Mouse (Mus musculus): Measurements from ENCODE around the gene H2-T22.
"Not testable (repeated sequence)": the region's sequence is repeated elsewhere in the genome, so short reads cannot be mapped to it uniquely, and the experiment has no call there.

H2-T22 gene

DNA sequence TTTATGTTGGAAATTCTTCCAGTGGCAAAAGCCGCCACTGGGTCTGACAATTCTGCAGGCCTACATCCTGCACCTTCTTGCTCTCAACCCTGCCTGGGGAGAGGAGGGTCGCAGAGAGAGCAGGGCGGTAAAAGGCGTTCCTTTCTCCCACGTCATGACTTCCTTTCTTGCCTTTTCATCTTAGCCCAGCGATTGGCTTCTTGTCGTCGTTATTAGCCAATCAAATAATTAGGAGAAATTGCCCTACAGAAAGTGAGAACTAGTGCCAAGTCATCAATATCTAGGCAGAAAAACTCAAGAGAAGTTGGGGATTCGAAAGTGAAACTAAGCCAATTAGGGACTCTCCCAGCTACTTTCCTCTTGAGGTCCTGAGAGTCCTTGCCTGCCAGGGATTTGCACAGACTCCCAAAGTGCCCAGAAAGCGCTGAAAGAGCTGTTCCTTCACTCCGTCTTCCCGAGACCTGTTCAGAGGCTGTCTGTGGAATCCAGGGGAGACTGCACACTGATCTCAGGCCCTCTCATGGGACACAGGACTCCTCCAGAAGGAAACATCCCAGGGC, at the start of gene H2-T22, which contains the start of gene Gm6034:
Gene H2-T22, minus strand, starts transcription at position 138 of the 560 bp plus-strand sequence.
Gene Gm6034, plus strand, starts transcription at position 352 of the 560 bp plus-strand sequence.
- DNase-seq, result peak; percentile 82

DNA sequence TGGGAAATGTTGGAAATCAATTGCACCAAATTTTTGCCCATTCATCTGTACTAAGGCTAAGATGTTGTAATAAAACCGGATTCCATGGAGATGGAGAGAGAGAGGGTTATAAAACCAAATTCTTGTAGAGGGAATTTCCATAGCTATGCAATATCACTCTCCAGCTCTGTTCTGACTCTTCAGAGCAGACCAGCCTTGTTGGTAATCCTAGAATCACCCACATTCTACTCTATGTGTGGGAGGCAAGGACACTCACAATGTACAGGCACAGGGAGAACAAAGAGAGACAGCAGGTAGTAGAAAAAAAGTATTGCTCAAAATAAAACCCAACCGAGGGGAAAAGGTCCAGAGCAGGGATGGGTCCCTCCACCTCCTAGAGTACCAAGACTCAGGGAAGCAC, 49.4 kb upstream of the H2-T22 start:
- DNase-seq, result not testable (repeated sequence)

DNA sequence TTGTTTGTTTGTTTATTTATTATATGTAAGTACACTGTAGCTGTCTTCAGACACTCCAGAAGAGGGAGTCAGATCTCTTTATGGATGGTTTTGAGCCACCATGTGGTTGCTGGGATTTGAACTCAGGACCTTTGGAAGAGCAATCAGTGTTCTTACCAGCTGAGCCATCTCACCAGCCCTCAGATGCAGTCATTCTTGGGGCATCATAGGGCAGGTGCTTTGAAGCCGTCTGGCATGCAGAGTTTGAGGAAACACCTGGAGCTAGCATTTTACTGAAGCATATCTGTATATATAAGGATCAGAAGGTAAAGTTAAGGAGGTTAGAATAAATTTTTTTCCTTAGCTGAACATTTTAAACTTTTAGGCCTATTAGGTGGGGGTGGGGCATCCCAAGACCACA, 43.4 kb upstream of the H2-T22 start:
- peak; percentile 82 for DNase-seq

DNA sequence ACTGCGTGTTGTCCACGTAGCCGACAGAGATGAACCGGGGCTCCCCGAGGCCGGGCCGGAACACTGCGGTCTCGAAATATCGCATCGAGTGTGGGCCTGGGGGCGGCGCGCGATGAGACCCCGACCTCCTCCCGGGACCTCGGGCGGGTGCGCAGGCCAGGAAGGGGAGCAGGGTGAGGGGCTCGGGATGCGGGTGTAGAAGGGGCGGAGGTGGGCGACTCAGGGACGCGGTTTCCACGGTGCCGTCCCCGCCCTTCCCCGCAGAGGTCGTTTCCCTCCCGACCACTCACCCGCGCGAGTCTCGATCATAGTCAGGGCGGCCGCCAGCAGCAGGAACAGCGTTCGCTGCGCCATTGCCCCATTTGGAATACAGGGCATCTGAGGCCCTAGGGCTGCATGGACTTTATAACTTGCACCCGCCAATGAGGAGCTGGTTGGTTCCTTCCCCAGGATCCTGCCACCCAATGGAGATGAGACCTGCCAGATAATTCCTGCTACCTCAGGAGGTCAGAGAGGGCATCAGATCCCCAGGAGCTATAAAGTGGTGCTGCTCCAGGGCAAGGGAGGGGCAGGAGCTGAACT, 41.4 kb upstream of the H2-T22 start:
- peak; percentile 45 for DNase-seq

DNA sequence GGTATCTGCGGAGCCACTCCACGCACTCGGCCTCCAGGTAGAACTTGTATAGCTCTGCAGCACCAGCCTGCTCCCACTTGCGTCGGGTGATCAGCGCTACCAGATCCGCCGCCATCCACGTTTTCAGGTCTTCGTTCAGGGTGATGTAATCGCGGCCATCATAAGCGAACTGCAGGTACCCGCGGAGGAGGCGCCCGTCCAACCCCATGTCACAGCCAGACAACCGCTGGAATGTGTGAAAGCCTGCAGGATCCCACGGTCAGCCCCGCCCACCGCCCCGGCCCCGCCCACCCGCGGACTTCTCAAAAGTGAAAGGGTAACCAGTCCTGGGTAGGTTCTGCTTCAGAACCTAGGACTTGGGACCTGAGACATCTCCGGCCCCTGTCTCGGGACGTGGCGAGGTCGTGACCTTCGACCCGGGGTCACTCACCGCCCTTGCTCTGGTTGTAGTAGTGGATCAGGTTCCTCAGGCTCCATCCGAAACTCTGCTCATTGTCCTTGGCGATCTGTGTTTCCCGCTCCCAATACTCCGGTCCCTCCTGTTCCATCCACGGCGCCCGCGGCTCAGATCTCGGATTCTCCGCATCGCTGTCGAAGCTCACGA, 40.8 kb upstream of the H2-T22 start:
- no peak for DNase-seq

DNA sequence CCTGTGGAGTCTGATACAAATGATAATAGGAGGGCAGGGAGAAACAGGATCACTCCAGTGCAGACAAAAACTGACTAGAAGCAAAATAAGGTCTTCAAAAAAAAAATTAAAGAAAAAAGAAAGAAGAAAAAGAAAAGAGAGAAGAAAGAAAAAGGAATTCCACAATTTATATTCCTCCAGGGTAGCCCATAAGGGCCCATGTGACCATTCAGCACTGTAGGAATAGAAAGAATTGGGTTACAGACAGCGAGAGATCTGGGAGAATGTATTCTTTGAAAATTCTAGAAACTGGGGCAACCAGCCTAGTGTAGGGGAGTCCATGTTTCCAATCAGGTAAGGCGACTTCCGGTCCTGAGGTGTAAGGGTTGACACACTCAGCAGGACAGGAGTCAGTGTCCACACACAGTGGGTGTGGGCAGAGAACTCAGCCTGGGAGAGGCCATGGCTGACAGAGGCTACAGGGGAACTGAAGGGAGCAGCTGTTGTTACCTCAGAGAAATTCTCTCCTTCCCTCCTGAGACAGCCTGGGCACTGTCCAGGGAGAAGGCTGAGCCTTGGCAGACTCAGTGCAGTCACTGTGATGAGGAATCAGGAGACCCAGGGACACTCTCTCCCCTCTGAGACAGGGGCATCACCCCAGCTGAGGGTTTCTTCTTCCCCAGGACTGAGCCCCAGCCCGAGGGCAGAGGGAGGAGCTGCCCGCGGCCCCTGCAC, 40.1 kb upstream of the H2-T22 start:
- peak; percentile 21 for DNase-seq

DNA sequence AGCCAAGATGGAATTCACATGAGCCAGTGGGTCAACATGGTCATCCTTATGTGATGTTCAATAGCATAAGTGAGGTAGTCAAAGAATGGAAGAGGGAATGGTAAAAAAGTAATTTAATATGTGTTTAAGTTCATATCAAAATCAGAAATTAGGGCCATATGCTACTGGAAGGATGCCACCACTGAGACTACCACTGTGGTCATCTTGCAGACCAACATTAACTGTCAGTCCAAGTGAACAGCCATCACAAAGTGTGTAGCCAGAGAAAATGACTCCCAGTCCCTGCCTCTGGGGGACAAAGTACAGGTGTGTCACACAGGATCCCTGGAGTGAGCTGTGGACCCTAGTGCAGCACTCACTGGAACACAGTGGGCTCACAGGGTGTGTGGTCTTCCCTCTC, 39.4 kb upstream of the H2-T22 start:
- not testable (repeated sequence) for DNase-seq

DNA sequence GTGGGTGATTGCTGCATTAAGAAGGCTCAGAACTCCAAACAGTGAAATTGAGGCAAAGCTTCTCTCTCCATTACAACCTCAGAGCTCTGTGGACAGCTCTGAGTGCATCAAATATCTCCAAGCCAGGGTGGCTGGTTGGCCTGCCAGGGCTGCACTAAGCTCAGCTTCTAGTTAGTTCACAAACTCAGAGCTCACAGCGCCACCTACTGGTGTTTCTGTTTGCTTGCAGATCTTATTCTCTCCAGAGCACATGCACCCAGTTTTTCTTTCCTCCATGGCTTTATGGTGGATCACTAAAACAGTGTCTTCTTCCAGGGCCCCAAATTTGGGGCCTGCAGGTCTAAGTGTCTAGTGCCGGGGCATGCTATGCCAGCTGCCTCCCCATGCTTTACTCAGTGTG, 18.3 kb upstream of the H2-T22 start:
- DNase-seq, result peak; percentile 94

DNA sequence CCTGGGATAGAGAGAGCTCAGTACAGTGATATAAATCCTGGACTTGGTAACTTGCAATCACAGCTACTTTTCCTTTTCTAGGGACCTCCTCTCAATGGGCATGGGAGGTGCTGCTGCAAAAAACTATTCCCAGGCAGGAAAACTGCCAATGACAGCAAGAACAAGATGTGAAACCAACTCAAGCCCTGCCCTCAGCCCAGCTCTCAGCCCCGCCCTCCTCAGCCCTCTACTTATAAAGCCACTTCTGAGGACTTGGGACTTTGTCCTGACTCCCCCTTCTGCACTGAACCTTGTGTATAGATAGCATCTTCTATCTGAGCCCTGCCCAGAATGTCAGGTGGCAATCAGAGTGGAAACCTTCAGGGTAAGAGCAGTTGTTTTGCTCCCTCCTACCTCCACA, 15.8 kb upstream of the H2-T22 start, which contains the start of gene Gm11127:
Gene Gm11127, minus strand, starts transcription at position 10 of the 400 bp plus-strand sequence.
- not testable (repeated sequence) for DNase-seq

DNA sequence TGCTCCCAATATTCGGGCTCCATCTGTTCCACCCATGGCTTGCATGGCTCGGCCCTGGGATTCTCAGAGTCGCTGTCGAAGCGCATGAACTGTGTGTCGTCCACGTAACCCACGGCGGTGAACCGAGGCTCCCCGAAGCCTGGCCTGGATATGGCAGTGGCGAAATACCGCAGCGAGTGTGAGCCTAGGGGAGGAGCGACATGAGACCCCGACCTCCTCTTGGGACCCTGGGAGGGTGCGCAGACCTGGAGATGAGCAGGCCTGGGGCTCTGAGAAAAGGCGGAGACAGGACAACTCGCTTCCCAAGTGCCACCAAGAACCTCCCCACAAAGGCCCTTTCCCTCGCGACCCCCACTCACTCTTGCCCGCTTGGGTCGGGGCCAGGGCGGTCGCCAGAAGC, 15.4 kb upstream of the H2-T22 start:
- DNase-seq, result not testable (repeated sequence)

DNA sequence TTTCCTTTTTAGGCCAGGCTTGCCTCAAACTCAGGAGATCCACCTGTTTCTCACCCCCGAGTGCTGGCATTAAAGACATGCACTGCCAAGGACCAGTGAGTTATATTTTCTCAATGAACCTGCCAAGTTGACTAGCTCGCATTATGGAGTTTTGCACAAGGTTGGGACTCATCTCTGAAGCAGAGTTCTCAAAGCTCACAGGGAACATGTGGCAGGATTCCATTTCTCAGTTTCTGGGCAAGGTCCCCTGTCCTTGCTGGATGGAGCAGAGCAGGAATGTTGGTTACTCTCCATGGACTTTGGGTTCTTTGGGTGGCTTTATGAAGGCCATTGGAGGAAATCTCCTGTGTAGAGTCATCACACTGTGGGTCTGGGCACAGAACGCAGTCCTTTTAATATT, 739 bp upstream of the H2-T22 start:
- DNase-seq, result no peak

DNA sequence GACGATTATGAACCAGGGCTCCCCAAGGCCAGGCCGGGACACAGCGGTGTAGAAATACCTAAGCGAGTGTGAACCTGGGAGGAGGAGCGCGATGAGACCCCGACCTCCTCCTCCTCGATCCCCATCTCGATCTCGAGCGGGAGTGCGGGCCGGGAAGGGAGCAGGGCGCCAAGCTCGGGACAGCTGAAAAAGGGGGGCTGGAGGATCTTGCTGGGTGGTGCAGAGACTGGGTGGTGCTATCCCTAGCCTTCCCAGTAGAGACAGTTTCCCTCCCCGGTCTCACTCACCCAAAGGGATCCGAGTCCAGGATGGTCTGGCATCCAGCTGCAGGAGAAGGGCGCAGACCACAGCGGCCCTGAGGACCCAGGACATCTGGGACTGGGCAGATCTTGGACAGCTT, 492 bp downstream of the H2-T22 start:
- DNase-seq, result peak; percentile 50

DNA sequence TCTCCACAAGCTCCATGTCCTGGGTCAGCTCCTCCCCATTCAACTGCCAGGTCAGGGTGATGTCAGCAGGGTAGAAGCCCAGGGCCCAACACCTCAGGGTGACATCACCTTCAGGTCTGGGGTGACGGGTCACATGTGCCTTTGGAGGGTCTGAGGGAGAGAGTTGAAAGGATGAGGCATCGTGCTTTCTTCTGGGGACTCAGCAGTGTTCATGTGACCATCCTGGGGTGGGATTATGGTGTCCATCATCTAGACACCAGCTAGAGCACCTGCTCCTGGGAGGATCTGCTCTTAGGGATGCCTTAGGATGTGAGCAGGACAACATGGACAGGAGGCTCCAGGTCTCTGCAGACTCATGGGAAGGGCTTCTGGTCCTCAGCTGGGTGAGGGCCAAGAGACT, 1.9 kb downstream of the H2-T22 start:
- not testable (repeated sequence) for DNase-seq

DNA sequence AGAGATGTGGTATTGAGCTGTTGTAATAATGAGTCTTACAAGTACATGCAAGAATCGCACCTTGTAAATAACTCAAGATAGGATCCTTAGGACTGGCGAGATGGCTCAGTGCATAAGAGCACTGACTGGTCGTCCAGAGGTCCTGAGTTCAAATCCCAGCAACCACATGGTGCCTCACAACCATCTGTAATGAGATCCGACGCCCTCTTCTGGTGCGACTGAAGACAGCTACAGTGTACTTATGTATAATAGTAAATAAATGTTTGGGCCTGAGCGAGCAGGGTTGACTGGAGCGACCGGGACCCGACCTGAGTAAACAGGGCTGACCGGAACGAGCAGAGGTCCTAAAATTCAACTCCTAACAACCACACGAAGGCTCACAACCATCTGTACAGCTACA, 6.4 kb downstream of the H2-T22 start:
- not testable (repeated sequence) for DNase-seq

DNA sequence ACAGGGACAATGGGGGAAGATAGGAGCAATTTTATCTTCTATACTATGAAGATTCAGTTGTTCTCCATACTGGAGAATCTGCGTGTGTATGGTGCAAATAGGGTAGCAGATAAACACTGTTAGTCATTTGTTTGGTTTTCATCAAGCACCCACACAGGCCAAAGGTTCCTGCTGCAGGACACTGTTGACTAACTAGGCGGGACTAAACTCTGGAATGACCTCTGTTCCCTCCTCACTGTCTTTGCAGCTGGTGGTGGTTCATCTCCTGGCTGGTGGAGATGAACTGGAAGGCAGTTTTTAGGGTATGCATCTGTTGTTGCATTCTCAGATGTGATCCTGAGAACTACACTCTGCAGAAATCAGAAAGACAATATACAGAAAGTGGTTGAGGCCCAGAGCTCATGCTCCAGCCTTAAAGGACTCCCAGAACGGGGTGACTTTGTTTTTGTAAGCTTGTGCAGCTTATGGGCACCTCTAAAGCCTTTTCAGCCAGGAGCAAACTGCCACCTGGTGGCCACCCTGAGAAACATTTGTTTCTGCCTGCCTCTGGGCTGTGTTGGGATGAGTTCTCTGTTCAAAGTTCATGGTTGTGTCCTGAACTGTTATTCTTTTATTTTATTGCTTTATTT, 7.4 kb downstream of the H2-T22 start:
- peak; percentile 86 for DNase-seq

DNA sequence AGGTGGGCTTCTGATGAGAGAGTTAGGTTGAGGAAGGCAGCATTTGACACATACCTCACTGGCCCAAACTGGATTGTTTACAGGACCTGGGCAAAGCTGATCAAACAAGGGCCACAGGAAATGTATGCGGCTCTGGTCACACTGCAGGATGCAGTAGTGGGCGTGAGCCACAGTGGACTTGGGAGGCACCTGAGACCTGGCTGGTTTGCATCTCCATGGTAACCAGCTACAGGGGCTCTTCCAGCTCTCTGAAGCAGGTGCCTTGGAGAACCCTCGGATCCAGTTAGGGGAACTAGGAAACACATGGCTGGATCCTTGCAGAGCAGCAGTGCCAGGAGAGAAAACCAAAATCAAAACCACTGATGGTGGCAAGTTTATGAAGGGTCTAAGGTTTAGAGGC, 8.0 kb downstream of the H2-T22 start:
- not testable (repeated sequence) for DNase-seq

DNA sequence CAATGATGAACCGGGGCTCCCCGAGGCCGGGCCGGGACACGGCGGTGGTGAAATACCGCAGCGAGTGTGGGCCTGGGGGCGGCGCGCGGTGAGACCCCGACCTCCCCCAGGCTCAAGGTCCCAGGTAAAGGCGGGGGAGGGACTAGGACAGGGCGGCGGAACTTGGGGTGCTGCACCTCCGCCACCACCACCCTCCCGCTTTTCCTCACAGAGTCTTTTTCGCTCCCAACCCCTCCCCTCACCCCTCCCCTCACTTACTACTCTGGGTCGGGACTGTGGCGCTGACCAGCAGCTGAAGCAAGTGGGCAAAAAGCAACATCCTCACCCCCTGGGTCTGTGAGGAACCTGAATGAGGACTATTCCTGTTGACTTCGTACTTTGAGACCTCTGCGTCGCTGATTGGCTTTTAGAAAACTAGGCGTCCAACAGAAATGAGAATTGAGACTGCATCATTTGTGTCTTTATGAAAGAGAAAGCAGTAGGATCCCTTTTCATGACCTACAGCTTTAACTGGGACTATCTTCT, 10.1 kb downstream of the H2-T22 start, which contains the start of gene H2-T23:
Gene H2-T23, minus strand, starts transcription at position 505 of the 525 bp plus-strand sequence.
- peak; percentile 77 for DNase-seq

DNA sequence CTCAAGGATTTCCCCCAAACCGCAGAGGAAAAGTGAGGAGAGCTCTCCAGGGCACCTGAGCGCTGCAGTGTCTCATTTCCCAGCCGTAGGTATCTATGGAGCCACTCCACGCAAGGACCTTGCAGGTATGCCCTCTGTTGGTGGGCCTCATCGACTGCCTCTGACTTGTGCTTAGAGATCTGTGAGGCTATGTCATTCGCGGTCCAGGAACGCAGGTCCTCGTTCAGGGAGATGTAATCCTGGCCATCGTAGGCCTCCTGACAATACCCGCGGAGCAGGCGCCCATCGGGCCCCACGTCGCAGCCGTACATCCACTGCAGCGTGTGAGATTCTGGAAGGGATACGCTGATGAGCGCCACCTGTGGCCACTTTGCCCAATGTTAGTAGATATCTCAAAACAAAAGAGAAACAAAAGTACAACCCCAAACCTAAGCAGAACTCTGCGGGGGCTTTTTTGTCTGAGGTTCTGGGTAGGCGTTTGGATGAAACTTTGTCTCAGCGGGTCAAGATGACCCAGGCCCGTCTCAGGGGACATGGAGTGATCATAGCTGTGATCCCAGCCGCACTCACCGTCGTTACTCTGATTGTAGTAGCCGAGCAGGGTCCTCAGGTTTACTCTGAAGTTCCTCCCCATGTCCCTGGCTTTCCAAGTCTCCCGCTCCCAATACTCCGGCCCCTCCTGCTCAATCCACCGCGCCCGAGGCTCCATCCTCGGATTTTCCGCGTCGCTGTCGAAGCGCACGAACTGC, 10.8 kb downstream of the H2-T22 start:
- DNase-seq, result peak; percentile 80

DNA sequence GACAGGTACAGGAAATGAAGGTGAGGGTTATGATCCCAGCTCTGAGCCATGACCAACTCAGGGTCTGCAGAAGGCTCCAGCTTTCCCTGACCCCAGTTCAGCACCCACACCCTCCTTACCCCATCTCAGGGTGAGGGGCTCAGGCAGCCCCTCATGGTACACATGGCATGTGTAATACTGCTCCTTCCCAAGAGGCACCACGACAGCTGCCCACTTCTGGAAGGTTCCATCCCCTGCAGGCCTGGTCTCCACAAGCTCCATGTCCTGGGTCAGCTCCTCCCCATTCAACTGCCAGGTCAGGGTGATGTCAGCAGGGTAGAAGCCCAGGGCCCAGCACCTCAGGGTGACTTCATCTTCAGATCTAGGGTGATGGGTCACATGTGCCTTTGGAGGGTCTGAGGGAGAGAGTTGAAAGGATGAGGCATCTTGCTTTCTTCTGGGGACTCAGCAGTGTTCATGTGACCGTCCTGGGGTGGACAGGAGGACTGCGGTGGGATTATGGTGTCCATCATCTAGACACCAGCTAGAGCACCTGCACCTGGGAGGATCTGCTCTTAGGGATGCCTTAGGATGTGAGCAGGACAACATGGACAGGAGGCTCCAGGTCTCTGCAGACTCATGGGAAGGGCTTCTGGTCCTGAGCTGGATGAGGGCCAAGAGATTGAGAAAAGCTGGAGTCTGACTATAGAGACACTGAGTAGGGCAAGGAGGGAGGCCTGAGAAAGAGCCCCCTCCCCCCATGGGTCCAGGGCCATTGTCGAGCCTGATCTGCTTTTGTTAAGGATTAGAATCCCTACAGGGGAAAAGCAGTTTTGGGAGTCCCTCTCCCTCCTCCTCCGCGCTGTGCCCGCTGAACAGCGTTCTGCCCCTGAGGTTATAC, 11.6 kb downstream of the H2-T22 start:
- DNase-seq, result not testable (repeated sequence)

DNA sequence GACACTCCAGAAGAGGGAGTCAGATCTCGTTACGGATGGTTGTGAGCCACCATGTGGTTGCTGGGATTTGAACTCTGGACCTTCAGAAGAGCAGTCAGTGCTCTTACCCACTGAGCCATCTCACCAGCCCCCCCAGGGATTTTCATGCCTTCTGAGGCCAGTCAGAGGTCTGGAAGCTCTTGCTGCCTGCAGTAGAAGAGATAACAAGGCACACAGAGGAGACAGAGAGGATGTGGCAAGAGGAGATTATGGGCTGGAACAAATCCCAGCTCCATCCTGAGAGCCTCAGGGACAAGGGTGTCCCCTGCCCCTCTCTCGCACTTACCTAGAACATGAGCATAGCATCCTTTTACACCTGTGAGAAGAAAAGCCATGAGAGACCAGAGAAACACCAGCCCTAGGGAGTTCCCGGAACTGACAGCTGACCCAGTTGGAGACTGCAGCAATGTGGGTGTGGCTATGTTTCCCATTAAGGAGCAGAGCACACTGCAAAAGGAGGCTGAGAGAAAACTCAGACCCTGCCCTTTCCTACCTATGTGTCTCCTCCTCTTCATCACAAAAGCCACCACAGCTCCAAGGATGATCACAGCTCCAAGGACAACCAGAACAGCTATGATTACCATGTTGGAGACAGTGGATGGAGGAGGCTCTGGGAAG, 12.4 kb downstream of the H2-T22 start:
- not testable (repeated sequence) for DNase-seq

All from thymus, postnatal 25 days (tissue).